Mouse (Mus musculus): Measurements from ENCODE around the gene Mgat4a. TPM values are rescaled to one million over a fixed set of nuclear protein-coding genes. Genes with fewer than 3 reads are reported as not detected.

Mgat4a gene
- polyA plus RNA-seq, 1 experiment from 2014 or later, result 8.9 TPM

DNA sequence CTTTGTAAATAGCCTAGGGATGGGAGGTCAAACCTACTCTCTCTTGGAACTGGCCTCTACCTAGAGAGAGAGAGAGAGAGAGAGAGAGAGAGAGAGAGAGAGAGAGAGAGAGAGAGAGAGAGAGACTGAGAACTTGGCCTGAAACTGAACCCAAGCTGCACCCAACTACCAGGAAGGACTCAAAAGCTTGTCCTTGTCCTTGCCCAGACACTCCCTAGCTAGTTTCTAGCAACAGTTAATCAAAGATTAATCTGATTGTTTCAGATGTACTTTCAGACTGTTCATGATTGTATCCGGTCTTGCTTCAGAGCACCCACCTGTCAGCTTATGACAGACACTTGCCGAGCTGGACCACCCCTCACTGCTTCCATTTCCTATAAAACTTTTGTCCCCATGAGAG is 25.5 kb upstream of the Mgat4a start:
- no peak for DNase-seq (ENCODE audit: low spot score)
- 71% methylated on average over 2 of the region's 2 CpGs for WGBS
- H3K4me3 ChIP-seq (ENCODE audit: low read depth, low read length), result no peak overlapping the region

DNA sequence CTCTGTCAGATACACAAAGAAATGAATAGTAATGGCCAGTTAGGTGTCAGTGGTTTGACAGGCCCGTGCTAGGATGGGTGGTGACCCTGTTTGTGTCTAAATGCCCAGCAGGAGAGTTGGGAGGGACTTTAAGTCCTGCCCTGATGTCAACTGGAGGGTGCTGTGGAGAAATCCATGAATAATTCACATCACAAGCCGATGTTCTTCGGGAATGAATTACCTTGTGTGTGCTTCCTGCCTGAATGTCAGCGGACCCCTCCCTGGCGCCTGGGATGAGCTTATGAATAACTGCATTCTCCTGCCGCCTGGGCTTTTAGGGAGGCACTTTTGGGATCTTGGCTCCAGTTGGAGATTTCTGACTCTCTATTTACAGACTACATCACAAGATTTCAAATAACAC is 24.6 kb upstream of the Mgat4a start:
- DNase-seq (ENCODE audit: low spot score), result peak; percentile 24
- WGBS, result 29% methylated on average over 6 of the region's 6 CpGs
- Histone ChIP-seq H3K4me2 (ENCODE audit: low read depth, low read length) (no peak overlapping the region), H3K4me3 (ENCODE audit: low read depth, low read length) (no peak overlapping the region), H3K9me3 (ENCODE audit: control insufficient read depth, low read length) (no peaks in the 10 kb centered on the region), H3K9ac (ENCODE audit: low read depth, low read length) (no peak overlapping the region), H3K4me1 (ENCODE audit: control insufficient read depth, insufficient read depth, low read length) (no peaks in the 10 kb centered on the region), H3K36me3 (ENCODE audit: control insufficient read depth, insufficient read depth, low read length) (no peaks in the 10 kb centered on the region), H3K27me3 (replicated peaks; ENCODE audit: control insufficient read depth, insufficient read depth, low read length) (no peaks in the 10 kb centered on the region), H3K27ac (replicated peaks; ENCODE audit: low read depth, low read length) (no peak overlapping the region)
- ATAC-seq (ENCODE audit: low read depth), result no peak

More for the DNA sequence above, 25.5 kb upstream of the Mgat4a start:
- no peak for ATAC-seq (ENCODE audit: low read depth)
- Histone ChIP-seq H3K4me1 (ENCODE audit: control insufficient read depth, insufficient read depth, low read length) (no peaks in the 10 kb centered on the region), H3K9me3 (ENCODE audit: control insufficient read depth, low read length) (no peaks in the 10 kb centered on the region), H3K36me3 (ENCODE audit: control insufficient read depth, insufficient read depth, low read length) (no peaks in the 10 kb centered on the region), H3K27ac (replicated peaks; ENCODE audit: low read depth, low read length) (no peak overlapping the region), H3K4me2 (ENCODE audit: low read depth, low read length) (no peak overlapping the region), H3K27me3 (replicated peaks; ENCODE audit: control insufficient read depth, insufficient read depth, low read length) (no peaks in the 10 kb centered on the region), H3K9ac (ENCODE audit: low read depth, low read length) (no peak overlapping the region)

DNA sequence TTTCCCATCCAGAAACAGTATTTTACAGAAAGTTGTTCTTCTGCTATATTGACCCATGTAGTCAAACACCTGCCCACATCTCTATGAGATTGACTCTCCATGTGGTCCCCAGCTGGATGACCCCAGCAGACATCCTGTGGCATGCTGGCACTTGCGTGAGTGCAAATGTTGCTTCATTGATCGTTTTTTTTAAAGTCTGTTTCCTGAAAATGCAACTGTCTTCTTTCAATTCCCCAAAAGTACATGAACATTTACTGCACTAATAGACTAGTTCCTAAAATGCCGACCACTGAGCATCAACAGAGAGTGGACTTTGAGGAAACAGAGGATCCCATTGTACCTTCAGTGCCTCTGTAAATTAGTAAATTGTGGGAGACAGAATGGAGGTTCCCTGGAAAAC is 21.1 kb upstream of the Mgat4a start:
- Histone ChIP-seq H3K27me3 (replicated peaks; ENCODE audit: control insufficient read depth, insufficient read depth, low read length) (no peaks in the 10 kb centered on the region), H3K4me2 (ENCODE audit: low read depth, low read length) (no peak overlapping the region), H3K9ac (ENCODE audit: low read depth, low read length) (no peak overlapping the region), H3K4me1 (ENCODE audit: control insufficient read depth, insufficient read depth, low read length) (no peaks in the 10 kb centered on the region), H3K4me3 (ENCODE audit: low read depth, low read length) (no peak overlapping the region), H3K36me3 (ENCODE audit: control insufficient read depth, insufficient read depth, low read length) (no peaks in the 10 kb centered on the region), H3K27ac (replicated peaks; ENCODE audit: low read depth, low read length) (no peak overlapping the region), H3K9me3 (ENCODE audit: control insufficient read depth, low read length) (no peaks in the 10 kb centered on the region)
- 72% methylated on average over 3 of the region's 3 CpGs for WGBS
- no peak for ATAC-seq (ENCODE audit: low read depth)
- DNase-seq (ENCODE audit: low spot score), result no peak

DNA sequence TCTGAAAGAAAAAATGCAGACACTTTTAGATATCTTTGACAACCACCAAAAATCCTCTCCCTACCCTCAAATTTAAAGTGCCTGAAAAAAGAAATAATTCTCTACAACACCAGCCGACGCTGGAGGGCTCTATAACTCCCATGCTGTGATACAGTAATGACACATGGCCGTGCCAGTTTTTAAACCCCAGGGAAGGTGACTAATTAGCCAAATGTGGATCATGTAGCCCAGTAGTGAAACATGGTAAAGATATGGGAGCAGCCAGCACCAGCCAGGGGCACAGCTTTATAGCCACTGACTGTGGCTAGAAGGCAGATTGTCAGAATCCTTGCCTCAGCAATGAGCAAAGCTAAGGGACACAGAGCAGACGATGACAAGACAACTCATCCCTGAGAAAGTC is 19.5 kb upstream of the Mgat4a start:
- no peak overlapping the region for H3K27ac ChIP-seq (replicated peaks; ENCODE audit: low read depth, low read length)
- ATAC-seq (ENCODE audit: low read depth) (no peak), DNase-seq (ENCODE audit: low spot score) (no peak)
- H3K27me3 ChIP-seq (replicated peaks; ENCODE audit: control insufficient read depth, insufficient read depth, low read length), result no peaks in the 10 kb centered on the region
- no peaks in the 10 kb centered on the region for H3K4me1 ChIP-seq (ENCODE audit: control insufficient read depth, insufficient read depth, low read length)
- H3K36me3 ChIP-seq (ENCODE audit: control insufficient read depth, insufficient read depth, low read length), result no peaks in the 10 kb centered on the region
- H3K4me2 ChIP-seq (ENCODE audit: low read depth, low read length), result no peak overlapping the region
- WGBS, result 70% methylated on average over 4 of the region's 4 CpGs
- H3K9ac ChIP-seq (ENCODE audit: low read depth, low read length), result no peak overlapping the region
- no peak overlapping the region for H3K4me3 ChIP-seq (ENCODE audit: low read depth, low read length)
- H3K9me3 ChIP-seq (ENCODE audit: control insufficient read depth, low read length), result no peaks in the 10 kb centered on the region

DNA sequence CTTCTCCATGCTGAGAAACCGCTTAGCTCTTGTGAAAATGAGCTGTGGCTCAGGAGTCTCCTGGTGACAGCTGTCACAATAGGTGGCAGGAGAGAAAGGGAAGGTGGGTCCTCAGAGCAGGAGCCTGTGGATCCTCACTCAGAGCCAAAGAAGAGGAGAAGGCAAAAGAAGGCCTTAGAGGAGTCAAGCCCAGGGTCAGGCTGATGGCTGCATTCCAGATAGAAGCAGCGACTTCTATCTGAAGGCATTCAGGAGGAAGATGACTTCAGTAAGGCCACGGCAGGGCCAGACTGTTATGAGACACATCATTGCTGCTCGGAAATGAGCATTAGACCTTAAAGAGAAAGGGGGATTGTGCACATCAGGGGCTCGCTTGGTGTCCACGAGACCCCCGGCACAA is 11.2 kb upstream of the Mgat4a start:
- no peaks in the 10 kb centered on the region for H3K9me3 ChIP-seq (ENCODE audit: control insufficient read depth, low read length)
- ATAC-seq (ENCODE audit: low read depth) (no peak), DNase-seq (ENCODE audit: low spot score) (no peak)
- no peaks in the 10 kb centered on the region for H3K27me3 ChIP-seq (replicated peaks; ENCODE audit: control insufficient read depth, insufficient read depth, low read length)
- H3K9ac ChIP-seq (ENCODE audit: low read depth, low read length), result no peak overlapping the region
- WGBS, result 78% methylated on average over 7 of the region's 7 CpGs
- H3K36me3 ChIP-seq (ENCODE audit: control insufficient read depth, insufficient read depth, low read length), result no peaks in the 10 kb centered on the region
- H3K4me1 ChIP-seq (ENCODE audit: control insufficient read depth, insufficient read depth, low read length), result no peaks in the 10 kb centered on the region
- H3K4me3 ChIP-seq (ENCODE audit: low read depth, low read length), result no peak overlapping the region
- no peak overlapping the region for H3K27ac ChIP-seq (replicated peaks; ENCODE audit: low read depth, low read length)
- no peak overlapping the region for H3K4me2 ChIP-seq (ENCODE audit: low read depth, low read length)

DNA sequence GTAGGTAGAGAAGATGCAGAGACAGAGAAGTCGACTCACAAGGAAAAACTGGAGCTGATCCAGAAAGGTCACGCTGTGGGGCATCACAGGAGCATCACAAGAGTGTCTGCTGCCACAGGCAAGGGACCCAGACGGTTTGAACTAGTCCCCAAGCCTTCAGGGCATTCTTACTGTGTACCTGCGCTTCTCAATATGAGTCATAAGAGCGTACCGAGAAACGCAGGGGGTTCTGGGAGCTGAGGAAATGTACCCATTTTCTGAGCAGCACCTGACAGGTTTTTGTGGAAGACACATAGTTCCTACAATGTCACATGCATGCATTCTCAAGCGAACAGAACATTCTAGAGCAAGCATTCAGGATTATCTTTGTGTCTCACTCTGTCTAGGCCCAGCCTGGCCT is 8.7 kb upstream of the Mgat4a start:
- H3K27me3 ChIP-seq (replicated peaks; ENCODE audit: control insufficient read depth, insufficient read depth, low read length), result no peaks in the 10 kb centered on the region
- no peak for ATAC-seq (ENCODE audit: low read depth)
- no peaks in the 10 kb centered on the region for H3K4me1 ChIP-seq (ENCODE audit: control insufficient read depth, insufficient read depth, low read length)
- WGBS, result 81% methylated on average over 8 of the region's 8 CpGs
- no peaks in the 10 kb centered on the region for H3K9me3 ChIP-seq (ENCODE audit: control insufficient read depth, low read length)
- no peak overlapping the region for H3K9ac ChIP-seq (ENCODE audit: low read depth, low read length)
- no peak for DNase-seq (ENCODE audit: low spot score)
- no peak overlapping the region for H3K4me3 ChIP-seq (ENCODE audit: low read depth, low read length)
- no peak overlapping the region for H3K4me2 ChIP-seq (ENCODE audit: low read depth, low read length)
- H3K36me3 ChIP-seq (ENCODE audit: control insufficient read depth, insufficient read depth, low read length), result no peaks in the 10 kb centered on the region
- no peak overlapping the region for H3K27ac ChIP-seq (replicated peaks; ENCODE audit: low read depth, low read length)

DNA sequence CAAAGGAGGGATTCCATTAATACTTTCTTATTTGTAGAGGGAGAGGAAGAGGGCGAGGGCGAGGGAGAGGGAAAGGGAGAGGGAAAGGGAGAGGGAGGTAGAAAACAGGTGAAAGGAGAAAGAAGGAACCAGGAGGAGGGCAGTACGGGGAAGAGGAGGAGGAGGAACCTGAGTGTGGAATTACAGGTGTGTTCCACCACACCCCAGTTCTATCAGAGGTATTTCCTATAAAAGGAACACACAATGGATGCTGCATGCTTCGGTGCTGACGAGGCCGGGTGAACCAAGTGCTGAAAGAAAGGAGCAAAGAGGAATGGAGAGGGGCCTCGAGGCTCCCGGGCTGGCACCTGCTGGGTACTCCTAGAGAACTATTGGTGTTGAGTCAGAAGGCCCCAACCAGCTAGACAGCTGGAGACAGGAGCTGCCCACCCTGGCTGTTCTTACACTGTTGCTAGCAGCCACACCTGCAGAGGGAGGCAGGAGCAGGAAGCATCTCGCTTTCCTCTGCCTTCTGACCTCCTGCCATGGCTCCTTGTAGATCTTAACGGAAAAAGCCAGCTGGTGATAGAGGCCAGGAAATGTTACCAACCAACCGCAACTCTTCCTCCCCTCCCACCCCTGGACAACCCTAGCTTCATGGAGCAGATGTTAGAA is 5.7 kb upstream of the Mgat4a start:
- Histone ChIP-seq H3K4me1 (ENCODE audit: control insufficient read depth, insufficient read depth, low read length) (no peaks in the 10 kb centered on the region), H3K4me3 (ENCODE audit: low read depth, low read length) (no peak overlapping the region), H3K27me3 (replicated peaks; ENCODE audit: control insufficient read depth, insufficient read depth, low read length) (peaks cover 8% of the 10 kb centered on the region; the same call in 1 of the 2 replicates), H3K9ac (ENCODE audit: low read depth, low read length) (no peak overlapping the region), H3K4me2 (ENCODE audit: low read depth, low read length) (no peak overlapping the region), H3K27ac (replicated peaks; ENCODE audit: low read depth, low read length) (no peak overlapping the region), H3K9me3 (ENCODE audit: control insufficient read depth, low read length) (no peaks in the 10 kb centered on the region), H3K36me3 (ENCODE audit: control insufficient read depth, insufficient read depth, low read length) (no peaks in the 10 kb centered on the region)
- ATAC-seq (ENCODE audit: low read depth) (peak; percentile 37; the same call in 1 of the 2 replicates), DNase-seq (ENCODE audit: low spot score) (no peak)
- 70% methylated on average over 11 of the region's 11 CpGs for WGBS

DNA sequence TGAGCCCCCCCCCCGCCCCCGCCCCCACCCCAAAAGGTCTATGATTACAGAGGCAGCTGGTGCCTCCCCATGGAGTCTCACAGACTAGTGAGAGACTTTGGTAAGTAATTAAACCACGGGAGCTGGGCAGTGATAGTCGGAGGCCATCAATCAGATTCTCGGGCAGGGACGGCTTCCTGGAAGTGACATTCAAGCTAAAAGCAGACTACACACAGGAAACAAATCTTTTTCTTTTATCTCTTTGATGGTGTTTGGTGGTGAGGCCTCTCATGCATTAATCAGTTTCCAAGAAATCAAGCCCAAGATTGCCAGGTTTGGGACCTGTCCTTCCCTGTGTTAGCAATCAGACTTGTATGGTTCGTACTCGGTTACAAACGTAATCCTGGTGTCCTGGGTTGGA is 3.4 kb upstream of the Mgat4a start:
- 41% methylated on average over 9 of the region's 9 CpGs for WGBS
- DNase-seq (ENCODE audit: low spot score), result no peak

DNA sequence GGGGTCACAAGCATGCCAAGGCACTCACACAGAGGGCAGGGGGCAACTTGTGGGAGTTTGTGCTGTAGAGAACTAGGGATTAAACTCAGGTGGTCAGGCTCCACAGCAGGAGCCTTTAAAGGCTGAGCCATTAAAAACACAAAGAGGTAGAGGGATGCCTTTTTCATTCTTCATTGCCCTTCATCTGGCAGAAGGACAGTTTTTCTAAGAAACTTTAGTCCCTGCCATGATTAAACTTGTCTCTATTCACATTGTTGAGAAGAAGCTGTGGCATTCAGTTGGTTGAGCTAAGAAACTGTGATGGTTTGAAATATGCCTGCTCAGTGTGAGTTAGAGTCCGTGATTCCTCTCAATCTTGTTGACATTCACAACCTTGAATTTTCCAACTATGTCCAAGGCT is 2.2 kb upstream of the Mgat4a start:
- H3K36me3 ChIP-seq (ENCODE audit: control insufficient read depth, insufficient read depth, low read length), result no peaks in the 10 kb centered on the region
- no peak for DNase-seq (ENCODE audit: low spot score)
- H3K4me2 ChIP-seq (ENCODE audit: low read depth, low read length), result no peak overlapping the region
- ATAC-seq (ENCODE audit: low read depth), result no peak
- H3K4me3 ChIP-seq (ENCODE audit: low read depth, low read length), result no peak overlapping the region
- peaks cover 11% of the 10 kb centered on the region for H3K27me3 ChIP-seq (replicated peaks; ENCODE audit: control insufficient read depth, insufficient read depth, low read length)
- H3K4me1 ChIP-seq (ENCODE audit: control insufficient read depth, insufficient read depth, low read length), result no peaks in the 10 kb centered on the region
- H3K27ac ChIP-seq (replicated peaks; ENCODE audit: low read depth, low read length), result no peak overlapping the region
- no peaks in the 10 kb centered on the region for H3K9me3 ChIP-seq (ENCODE audit: control insufficient read depth, low read length)
- WGBS, result 24% methylated on average over 1 of the region's 1 CpGs
- no peak overlapping the region for H3K9ac ChIP-seq (ENCODE audit: low read depth, low read length)

More for the DNA sequence above, 3.4 kb upstream of the Mgat4a start:
- no peak overlapping the region for H3K9ac ChIP-seq (ENCODE audit: low read depth, low read length)
- peaks cover 11% of the 10 kb centered on the region for H3K27me3 ChIP-seq (replicated peaks; ENCODE audit: control insufficient read depth, insufficient read depth, low read length)
- no peaks in the 10 kb centered on the region for H3K4me1 ChIP-seq (ENCODE audit: control insufficient read depth, insufficient read depth, low read length)
- no peaks in the 10 kb centered on the region for H3K9me3 ChIP-seq (ENCODE audit: control insufficient read depth, low read length)
- H3K4me3 ChIP-seq (ENCODE audit: low read depth, low read length), result no peak overlapping the region
- no peaks in the 10 kb centered on the region for H3K36me3 ChIP-seq (ENCODE audit: control insufficient read depth, insufficient read depth, low read length)
- no peak for ATAC-seq (ENCODE audit: low read depth)
- H3K4me2 ChIP-seq (ENCODE audit: low read depth, low read length), result no peak overlapping the region
- H3K27ac ChIP-seq (replicated peaks; ENCODE audit: low read depth, low read length), result no peak overlapping the region

Measured in embryonic facial prominence, embryonic 14.5 days (tissue).